Mouse (Mus musculus): ENCODE data around the gene Tnfrsf8. TPM values are rescaled to one million over a fixed set of nuclear protein-coding genes. Genes with fewer than 3 reads are reported as not detected.

Tnfrsf8 gene
- total and polyA plus RNA-seq, 2 experiments = 0.02 to 0.09 TPM

- Histone ChIP-seq H3K4me1 (ENCODE audit: control insufficient read depth, insufficient read depth, low read length) (no peaks in the 10 kb centered on the region), H3K27me3 (ENCODE audit: control insufficient read depth, insufficient read depth, low read length) (no peaks in the 10 kb centered on the region), H3K79me2 (ENCODE audit: control insufficient read depth, insufficient read depth, low read length) (no peaks in the 10 kb centered on the region), H3K36me3 (ENCODE audit: control insufficient read depth, insufficient read depth, low read length) (no peaks in the 10 kb centered on the region), H3K4me3 (ENCODE audit: insufficient read depth, low read depth, low read length) (no peak overlapping the region), H3K9ac (ENCODE audit: low read depth, low read length) (no peak overlapping the region), H3K27ac (replicated peaks; ENCODE audit: insufficient read depth, low read depth, low read length) (no peak overlapping the region)
- DNase-seq (ENCODE audit: extremely low read depth, low read depth, low spot score) = no peak
- TF ChIP-seq POLR2A (IDR thresholded peaks at IDR 0.05; ENCODE audit: extremely low read depth, insufficient read depth, low read length) (no peak), CTCF (IDR thresholded peaks at IDR 0.05; ENCODE audit: low read depth, low read length) (no peak)
- 83% methylated on average over 5 of the region's 5 CpGs for WGBS
Observed at GRCm38 (mm10) chr4:145294588-145294987, 20.4 kb downstream of the Tnfrsf8 start.

GRCm38 (mm10) chr4:145286369-145287120 is 28.4 kb downstream of the Tnfrsf8 start:
- H3K36me3 ChIP-seq (ENCODE audit: control insufficient read depth, insufficient read depth, low read length) = no peaks in the 10 kb centered on the region
- no peak overlapping the region for H3K4me3 ChIP-seq (ENCODE audit: insufficient read depth, low read depth, low read length)
- H3K4me1 ChIP-seq (ENCODE audit: control insufficient read depth, insufficient read depth, low read length) = peaks cover 9% of the 10 kb centered on the region; the same call in 1 of the 2 replicates
- no peak for TF ChIP-seq POLR2A (IDR thresholded peaks at IDR 0.05; ENCODE audit: extremely low read depth, insufficient read depth, low read length)
- peak; percentile 42 for TF ChIP-seq CTCF (IDR thresholded peaks at IDR 0.05; ENCODE audit: low read depth, low read length)
- H3K9ac ChIP-seq (ENCODE audit: low read depth, low read length) = no peak overlapping the region
- H3K79me2 ChIP-seq (ENCODE audit: control insufficient read depth, insufficient read depth, low read length) = no peaks in the 10 kb centered on the region
- DNase-seq (ENCODE audit: extremely low read depth, low read depth, low spot score) = peak; percentile 85
- no peaks in the 10 kb centered on the region for H3K27me3 ChIP-seq (ENCODE audit: control insufficient read depth, insufficient read depth, low read length)
- WGBS = 26% methylated on average over 4 of the region's 4 CpGs
- 0 out of 2 replicates have a peak overlapping the region, but pooled peaks have one; percentile 20 for H3K27ac ChIP-seq (replicated peaks; ENCODE audit: insufficient read depth, low read depth, low read length)

GRCm38 (mm10) chr4:145284675-145285074 is 30.3 kb downstream of the Tnfrsf8 start:
- WGBS = 97% methylated on average over 4 of the region's 4 CpGs
- H3K79me2 ChIP-seq (ENCODE audit: control insufficient read depth, insufficient read depth, low read length) = no peaks in the 10 kb centered on the region
- no peaks in the 10 kb centered on the region for H3K36me3 ChIP-seq (ENCODE audit: control insufficient read depth, insufficient read depth, low read length)
- no peak overlapping the region for H3K27ac ChIP-seq (replicated peaks; ENCODE audit: insufficient read depth, low read depth, low read length)
- H3K4me3 ChIP-seq (ENCODE audit: insufficient read depth, low read depth, low read length) = no peak overlapping the region
- H3K27me3 ChIP-seq (ENCODE audit: control insufficient read depth, insufficient read depth, low read length) = no peaks in the 10 kb centered on the region
- TF ChIP-seq POLR2A (IDR thresholded peaks at IDR 0.05; ENCODE audit: extremely low read depth, insufficient read depth, low read length) (no peak), CTCF (IDR thresholded peaks at IDR 0.05; ENCODE audit: low read depth, low read length) (no peak)
- H3K9ac ChIP-seq (ENCODE audit: low read depth, low read length) = no peak overlapping the region
- H3K4me1 ChIP-seq (ENCODE audit: control insufficient read depth, insufficient read depth, low read length) = peaks cover 14% of the 10 kb centered on the region
- DNase-seq (ENCODE audit: extremely low read depth, low read depth, low spot score) = no peak

GRCm38 (mm10) chr4:145283441-145283840 is 31.5 kb downstream of the Tnfrsf8 start:
- TF ChIP-seq CTCF (IDR thresholded peaks at IDR 0.05; ENCODE audit: low read depth, low read length) = no peak
- no peak for TF ChIP-seq POLR2A (IDR thresholded peaks at IDR 0.05; ENCODE audit: extremely low read depth, insufficient read depth, low read length)
- Histone ChIP-seq H3K4me3 (ENCODE audit: insufficient read depth, low read depth, low read length) (no peak overlapping the region), H3K27me3 (ENCODE audit: control insufficient read depth, insufficient read depth, low read length) (no peaks in the 10 kb centered on the region), H3K4me1 (ENCODE audit: control insufficient read depth, insufficient read depth, low read length) (peaks cover 18% of the 10 kb centered on the region), H3K9ac (ENCODE audit: low read depth, low read length) (no peak overlapping the region), H3K36me3 (ENCODE audit: control insufficient read depth, insufficient read depth, low read length) (no peaks in the 10 kb centered on the region), H3K27ac (replicated peaks; ENCODE audit: insufficient read depth, low read depth, low read length) (no peak overlapping the region), H3K79me2 (ENCODE audit: control insufficient read depth, insufficient read depth, low read length) (no peaks in the 10 kb centered on the region)
- DNase-seq (ENCODE audit: extremely low read depth, low read depth, low spot score) = no peak
- 76% methylated on average over 6 of the region's 6 CpGs for WGBS

- no peaks in the 10 kb centered on the region for H3K27me3 ChIP-seq (ENCODE audit: control insufficient read depth, insufficient read depth, low read length)
- 20% methylated on average over 6 of the region's 6 CpGs for WGBS
- DNase-seq (ENCODE audit: extremely low read depth, low read depth, low spot score) = peak; percentile 100
- no peaks in the 10 kb centered on the region for H3K36me3 ChIP-seq (ENCODE audit: control insufficient read depth, insufficient read depth, low read length)
- H3K9ac ChIP-seq (ENCODE audit: low read depth, low read length) = no peak overlapping the region
- H3K4me1 ChIP-seq (ENCODE audit: control insufficient read depth, insufficient read depth, low read length) = peaks cover 24% of the 10 kb centered on the region
- no peaks in the 10 kb centered on the region for H3K79me2 ChIP-seq (ENCODE audit: control insufficient read depth, insufficient read depth, low read length)
- TF ChIP-seq POLR2A (IDR thresholded peaks at IDR 0.05; ENCODE audit: extremely low read depth, insufficient read depth, low read length) (no peak), CTCF (IDR thresholded peaks at IDR 0.05; ENCODE audit: low read depth, low read length) (no peak)
- no peak overlapping the region for H3K4me3 ChIP-seq (ENCODE audit: insufficient read depth, low read depth, low read length)
- H3K27ac ChIP-seq (replicated peaks; ENCODE audit: insufficient read depth, low read depth, low read length) = peak overlapping the region; percentile 66
Observed at GRCm38 (mm10) chr4:145280966-145281365, 34.0 kb downstream of the Tnfrsf8 start.

Data from liver, adult 2 months (tissue).